Mouse (Mus musculus): ENCODE measurements around the gene Dll3. TPM values are rescaled to one million over a fixed set of nuclear protein-coding genes. Genes with fewer than 3 reads are reported as not detected.

The Dll3 gene
- polyA plus RNA-seq (2015; fragmentation: Nextera tagmentation; extraction: Ambion mirVana) = 1.3 and 1.4 TPM in 2 replicates

- peaks cover 60% of the 10 kb centered on the region for H3K27me3 ChIP-seq
- peak; percentile 38; the same call in 1 of the 2 replicates for ATAC-seq (ENCODE audit: low FRiP score, low read depth)
- H3K9ac ChIP-seq = peak within 1 kb of the TSS; percentile 54
These were observed at the start of gene Dll3 for GRCm38 (mm10) chr7:28301616-28302433. Dll3 (minus strand) TSS chr7:28302238.

GRCm38 (mm10) chr7:28351676-28352191 is 49.7 kb upstream of the Dll3 start:
- H3K4me2 ChIP-seq (replicated peaks) = peak overlapping the region; percentile 80
- no peaks in the 10 kb centered on the region for H3K27me3 ChIP-seq
- no peak overlapping the region for H3K27ac ChIP-seq
- ATAC-seq (ENCODE audit: low FRiP score, low read depth) = no peak
- H3K9ac ChIP-seq = peak overlapping the region; percentile 99
- H3K4me1 ChIP-seq = peaks cover 26% of the 10 kb centered on the region
- no peaks in the 10 kb centered on the region for H3K9me3 ChIP-seq
- H3K4me3 ChIP-seq = peak overlapping the region; percentile 92
- WGBS = 42% methylated on average over 4 of the region's 4 CpGs
- peaks cover 38% of the 10 kb centered on the region for H3K36me3 ChIP-seq

More at GRCm38 (mm10) chr7:28301616-28302433, at the start of gene Dll3:
- H3K27ac ChIP-seq = no peak within 1 kb of the TSS
- H3K4me3 ChIP-seq = peak within 1 kb of the TSS; percentile 38
- H3K4me1 ChIP-seq = peaks cover 17% of the 10 kb centered on the region
- H3K4me2 ChIP-seq (replicated peaks) = peak within 1 kb of the TSS; percentile 65
- WGBS = 1% methylated on average over 30 of the region's 30 CpGs
- H3K36me3 ChIP-seq = peaks cover 23% of the 10 kb centered on the region
- no peaks in the 10 kb centered on the region for H3K9me3 ChIP-seq

DNA sequence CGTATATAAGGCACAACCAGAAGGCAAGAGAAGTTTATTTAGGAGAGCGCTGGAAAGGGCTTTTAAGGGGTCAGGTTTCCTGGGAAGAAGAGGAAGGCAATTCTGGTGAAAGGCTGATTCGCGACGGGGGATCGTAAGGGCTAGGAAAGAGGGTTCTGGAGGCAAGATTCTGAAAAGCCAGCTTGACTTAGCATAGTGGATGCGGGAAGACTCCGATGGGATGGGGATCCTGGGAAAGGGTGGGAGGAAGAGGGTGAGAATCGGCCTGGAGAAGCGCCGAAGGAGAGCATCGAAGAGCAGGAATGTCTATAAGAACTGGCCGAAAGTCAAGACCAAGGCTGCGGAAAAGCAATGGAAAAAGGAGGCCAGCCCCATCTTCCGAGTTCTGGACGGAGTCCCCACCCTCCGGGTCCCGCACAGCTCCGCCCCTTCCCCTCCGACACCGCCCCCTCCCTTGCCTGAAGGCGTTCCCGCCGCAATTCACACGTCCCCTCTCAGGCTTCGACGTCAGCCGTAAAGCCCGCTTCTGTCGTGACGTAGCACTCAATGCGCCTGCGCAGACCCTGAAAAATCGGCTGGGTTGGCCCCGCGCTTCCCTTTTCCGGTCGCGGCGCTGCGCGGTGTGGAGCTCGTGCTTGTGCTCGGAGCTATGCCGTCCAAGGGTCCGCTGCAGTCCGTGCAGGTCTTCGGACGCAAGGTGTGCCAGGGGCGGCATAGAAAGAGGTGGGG is 48.3 kb upstream of the Dll3 start, which contains the start of gene Rps16:
Rps16 (plus strand) TSS at position 498 of the 729 bp plus-strand sequence.
- peak within 1 kb of the TSS; percentile 99 for H3K9ac ChIP-seq
- peak within 1 kb of the TSS; percentile 92 for H3K4me3 ChIP-seq
- no peaks in the 10 kb centered on the region for H3K27me3 ChIP-seq
- H3K36me3 ChIP-seq = peaks cover 36% of the 10 kb centered on the region
- H3K4me2 ChIP-seq (replicated peaks) = peak within 1 kb of the TSS; percentile 80
- ATAC-seq (ENCODE audit: low FRiP score, low read depth) = peak; percentile 95
- peak within 1 kb of the TSS; percentile 96 for H3K27ac ChIP-seq
- H3K4me1 ChIP-seq = peaks cover 24% of the 10 kb centered on the region
- under 1% methylated on average over 48 of the region's 50 CpGs for WGBS
- no peaks in the 10 kb centered on the region for H3K9me3 ChIP-seq

- Histone ChIP-seq H3K36me3 (peaks cover 20% of the 10 kb centered on the region), H3K4me3 (no peak overlapping the region), H3K4me2 (replicated peaks) (no peak overlapping the region), H3K9ac (no peak overlapping the region), H3K27ac (no peak overlapping the region), H3K9me3 (no peaks in the 10 kb centered on the region), H3K27me3 (no peaks in the 10 kb centered on the region), H3K4me1 (peaks cover 27% of the 10 kb centered on the region)
- WGBS = 80% methylated on average over 7 of the region's 7 CpGs
- ATAC-seq (ENCODE audit: low FRiP score, low read depth) = no peak
These were observed 46.6 kb upstream of the Dll3 start for GRCm38 (mm10) chr7:28348601-28349000.

- peaks cover 27% of the 10 kb centered on the region for H3K4me1 ChIP-seq
- no peak for ATAC-seq (ENCODE audit: low FRiP score, low read depth)
- no peak overlapping the region for H3K27ac ChIP-seq
- H3K4me3 ChIP-seq = no peak overlapping the region
- 70% methylated on average over 3 of the region's 3 CpGs for WGBS
- H3K9ac ChIP-seq = no peak overlapping the region
- peaks cover 12% of the 10 kb centered on the region for H3K36me3 ChIP-seq
- no peaks in the 10 kb centered on the region for H3K27me3 ChIP-seq
- H3K9me3 ChIP-seq = no peaks in the 10 kb centered on the region
- H3K4me2 ChIP-seq (replicated peaks) = no peak overlapping the region
These were observed 45.7 kb upstream of the Dll3 start for GRCm38 (mm10) chr7:28347746-28348145.

GRCm38 (mm10) chr7:28344637-28345036 is 42.6 kb upstream of the Dll3 start:
- peaks cover 24% of the 10 kb centered on the region for H3K4me1 ChIP-seq
- 4% methylated on average over 4 of the region's 4 CpGs for WGBS
- no peaks in the 10 kb centered on the region for H3K27me3 ChIP-seq
- H3K9ac ChIP-seq = no peak overlapping the region
- peak; percentile 34; the same call in 1 of the 2 replicates for ATAC-seq (ENCODE audit: low FRiP score, low read depth)
- peak overlapping the region; percentile 14; the same call in 1 of the 2 replicates for H3K4me2 ChIP-seq (replicated peaks)
- no peaks in the 10 kb centered on the region for H3K36me3 ChIP-seq
- no peak overlapping the region for H3K27ac ChIP-seq
- H3K9me3 ChIP-seq = no peaks in the 10 kb centered on the region
- no peak overlapping the region for H3K4me3 ChIP-seq

- Histone ChIP-seq H3K36me3 (no peaks in the 10 kb centered on the region), H3K9me3 (no peaks in the 10 kb centered on the region), H3K27me3 (no peaks in the 10 kb centered on the region), H3K4me3 (no peak overlapping the region), H3K9ac (peak overlapping the region; percentile 31; the same call in 1 of the 2 replicates), H3K4me1 (peaks cover 29% of the 10 kb centered on the region), H3K27ac (peak overlapping the region; percentile 79; the same call in 1 of the 2 replicates), H3K4me2 (replicated peaks) (no peak overlapping the region; the same call in 1 of the 2 replicates)
- 19% methylated on average over 7 of the region's 7 CpGs for WGBS
- no peak for ATAC-seq (ENCODE audit: low FRiP score, low read depth)
These were observed 39.3 kb upstream of the Dll3 start for GRCm38 (mm10) chr7:28341381-28341780.

DNA sequence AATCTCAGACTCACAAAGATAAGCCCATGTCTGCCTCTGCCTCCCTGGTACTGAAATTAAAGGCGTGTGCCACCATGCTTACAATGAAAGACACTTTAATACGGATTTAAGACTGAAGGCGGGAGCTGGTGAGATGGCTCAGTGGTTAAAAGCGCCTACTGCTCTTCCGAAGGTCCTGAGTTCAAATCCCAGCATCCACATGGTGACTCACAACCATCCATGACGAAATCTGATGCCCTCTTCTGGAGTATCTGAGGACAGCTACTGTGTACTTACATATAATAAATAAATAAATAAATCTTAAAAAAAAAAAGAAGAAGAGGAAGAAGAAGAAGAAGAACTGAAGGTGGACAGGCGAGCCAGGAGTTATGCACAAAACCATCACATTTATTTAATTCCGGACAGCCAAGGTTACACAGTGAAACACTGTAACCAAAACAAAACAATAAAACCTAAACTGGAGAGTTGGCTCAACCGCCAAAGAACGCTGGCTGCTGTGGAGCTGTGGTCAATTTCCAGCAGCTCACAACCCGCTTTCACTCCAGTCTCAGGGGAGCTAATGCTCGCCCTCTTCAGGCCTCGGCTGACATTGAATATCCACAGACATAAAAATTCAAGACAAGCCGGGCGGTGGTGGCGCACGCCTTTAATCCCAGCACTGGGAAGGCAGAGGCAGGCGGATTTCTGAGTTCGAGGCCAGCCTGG is 37.3 kb upstream of the Dll3 start:
- peak overlapping the region; percentile 90 for H3K4me2 ChIP-seq (replicated peaks)
- H3K4me3 ChIP-seq = peak overlapping the region; percentile 95
- no peak; the same call in 1 of the 2 replicates for ATAC-seq (ENCODE audit: low FRiP score, low read depth)
- no peaks in the 10 kb centered on the region for H3K9me3 ChIP-seq
- peaks cover 9% of the 10 kb centered on the region for H3K36me3 ChIP-seq
- H3K27ac ChIP-seq = peak overlapping the region; percentile 89
- peak overlapping the region; percentile 98 for H3K9ac ChIP-seq
- no peaks in the 10 kb centered on the region for H3K27me3 ChIP-seq
- 82% methylated on average over 19 of the region's 19 CpGs for WGBS
- peaks cover 32% of the 10 kb centered on the region for H3K4me1 ChIP-seq

DNA sequence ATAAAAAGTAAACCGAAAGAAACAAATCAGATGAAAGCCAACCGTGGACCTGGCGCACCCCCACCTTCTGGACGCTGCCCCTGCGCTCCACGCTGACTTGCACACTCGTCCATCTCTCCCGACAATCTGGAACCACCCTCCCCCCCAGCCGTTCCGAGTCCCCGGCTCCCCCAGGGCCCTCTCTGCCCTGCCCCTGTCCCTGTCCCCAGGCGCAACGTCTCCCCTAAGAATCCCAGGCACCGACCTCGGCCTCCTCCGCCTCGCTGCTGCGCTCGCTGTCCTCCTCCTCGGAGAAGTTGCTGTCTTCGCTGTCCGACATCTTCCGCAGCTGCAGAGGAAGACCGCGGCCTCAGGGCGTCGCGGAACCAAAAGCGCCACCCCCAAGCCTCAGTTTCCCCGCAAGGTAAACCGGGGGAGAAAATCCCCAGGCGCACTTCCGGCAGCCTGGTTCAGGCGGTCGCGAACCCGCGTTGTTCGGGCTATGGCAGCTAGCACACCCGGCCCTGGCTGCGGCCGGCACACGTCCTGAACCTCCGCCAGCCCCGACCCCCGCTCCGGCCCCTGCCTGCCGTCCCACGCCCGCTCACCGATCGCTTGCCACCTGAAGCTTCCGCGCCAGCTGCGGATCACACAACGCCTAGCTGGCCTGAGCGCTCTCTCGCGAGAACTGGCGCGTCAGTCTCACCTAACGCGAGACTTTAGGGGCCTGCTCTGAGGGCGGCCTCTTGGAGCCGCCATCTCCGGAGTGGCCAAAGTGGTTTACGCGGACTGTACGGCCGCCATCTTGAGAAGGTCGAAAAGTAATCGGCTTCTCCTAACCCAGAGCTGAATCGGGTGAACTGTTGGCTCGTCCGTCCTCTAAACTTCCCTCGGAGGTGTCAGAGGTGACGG is 36.3 kb upstream of the Dll3 start, which contains the start of gene Supt5:
Supt5 (minus strand) TSS at position 639 of the 891 bp plus-strand sequence.
- Histone ChIP-seq H3K27me3 (no peaks in the 10 kb centered on the region), H3K9me3 (no peaks in the 10 kb centered on the region), H3K4me1 (peaks cover 32% of the 10 kb centered on the region), H3K9ac (peak within 1 kb of the TSS; percentile 98), H3K4me3 (peak within 1 kb of the TSS; percentile 95), H3K36me3 (peaks cover 14% of the 10 kb centered on the region), H3K4me2 (replicated peaks) (peak within 1 kb of the TSS; percentile 90), H3K27ac (peak within 1 kb of the TSS; percentile 89)
- WGBS = under 1% methylated on average over 77 of the region's 77 CpGs
- ATAC-seq (ENCODE audit: low FRiP score, low read depth) = peak; percentile 99

- Histone ChIP-seq H3K4me1 (peaks cover 20% of the 10 kb centered on the region), H3K4me3 (no peak overlapping the region), H3K27me3 (no peaks in the 10 kb centered on the region), H3K4me2 (replicated peaks) (no peak overlapping the region), H3K36me3 (peaks cover 28% of the 10 kb centered on the region), H3K9me3 (no peaks in the 10 kb centered on the region), H3K9ac (no peak overlapping the region), H3K27ac (no peak overlapping the region)
- WGBS = 91% methylated on average over 2 of the region's 2 CpGs
- no peak for ATAC-seq (ENCODE audit: low FRiP score, low read depth)
These were observed 33.4 kb upstream of the Dll3 start for GRCm38 (mm10) chr7:28335471-28335870.
